Mouse (Mus musculus) limb, embryonic 12.5 days (tissue): ENCODE measurements around the gene Sypl. TPM values are rescaled to one million over a fixed set of nuclear protein-coding genes. Genes with fewer than 3 reads are reported as not detected.

ENCODE experiments used
- ATAC-seq: fragments of 200-750 bp; cut with Nextera tagmentation; 2 replicates; pipeline ENCODE4 v1.8.0; 2017; ENCODE audit warnings: low read depth, moderate TSS enrichment; ENCODE audit not compliant: insufficient number of reproducible peaks, insufficient read depth, low FRiP score, low TSS enrichment
- H3K27ac ChIP-seq: fragments of 300-500 bp; sonication (generic); 2 replicates; pipeline ENCODE4 v1.5.1; 2016; ENCODE audit warnings: mild to moderate bottlenecking, moderate library complexity
- H3K27me3 ChIP-seq: fragments of 300-500 bp; sonication (generic); 2 replicates; pipeline ENCODE4 v1.6.1; 2016; ENCODE audit warnings: mild to moderate bottlenecking, moderate library complexity
- H3K36me3 ChIP-seq: fragments of 300-500 bp; sonication (generic); 2 replicates; pipeline ENCODE4 v1.6.1; 2016; ENCODE audit warnings: mild to moderate bottlenecking, moderate library complexity
- H3K4me1 ChIP-seq: fragments of 300-500 bp; sonication (generic); replicated peaks from 2 replicates; pipeline ENCODE4 v1.6.1; 2016
- H3K4me2 ChIP-seq: fragments of 300-500 bp; sonication (generic); 2 replicates; pipeline ENCODE4 v1.6.1; 2016; ENCODE audit warnings: mild to moderate bottlenecking, moderate library complexity
- H3K4me3 ChIP-seq: fragments of 300-500 bp; sonication (generic); replicated peaks from 2 replicates; pipeline ENCODE4 v1.5.1; 2016; ENCODE audit warnings: mild to moderate bottlenecking
- H3K9ac ChIP-seq: fragments of 300-500 bp; sonication (generic); replicated peaks from 2 replicates; pipeline ENCODE4 v1.6.1; 2016; ENCODE audit warnings: mild to moderate bottlenecking, moderate library complexity
- H3K9me3 ChIP-seq: fragments of 300-500 bp; sonication (generic); 2 replicates; pipeline ENCODE4 v1.6.1; 2016; ENCODE audit warnings: mild to moderate bottlenecking, moderate library complexity
- WGBS: fragments of 180-500 bp; shearing (Covaris S2); methylation state at CpG from one replicate; pipeline ENCODE4 v1.1.7; 2016; 5-methylcytosine and 5-hydroxymethylcytosine counted together
- polyA plus RNA-seq: library from polyadenylated mRNA; unstranded; fragments of >200 nt; fragmentation: Nextera tagmentation; extraction: Ambion mirVana; gene quantifications from 2 replicates; pipeline ENCODE4 v1.2.1, GENCODE M21; 2016

The Sypl gene
- 65.6 and 66.6 TPM in 2 replicates for polyA plus RNA-seq

DNA sequence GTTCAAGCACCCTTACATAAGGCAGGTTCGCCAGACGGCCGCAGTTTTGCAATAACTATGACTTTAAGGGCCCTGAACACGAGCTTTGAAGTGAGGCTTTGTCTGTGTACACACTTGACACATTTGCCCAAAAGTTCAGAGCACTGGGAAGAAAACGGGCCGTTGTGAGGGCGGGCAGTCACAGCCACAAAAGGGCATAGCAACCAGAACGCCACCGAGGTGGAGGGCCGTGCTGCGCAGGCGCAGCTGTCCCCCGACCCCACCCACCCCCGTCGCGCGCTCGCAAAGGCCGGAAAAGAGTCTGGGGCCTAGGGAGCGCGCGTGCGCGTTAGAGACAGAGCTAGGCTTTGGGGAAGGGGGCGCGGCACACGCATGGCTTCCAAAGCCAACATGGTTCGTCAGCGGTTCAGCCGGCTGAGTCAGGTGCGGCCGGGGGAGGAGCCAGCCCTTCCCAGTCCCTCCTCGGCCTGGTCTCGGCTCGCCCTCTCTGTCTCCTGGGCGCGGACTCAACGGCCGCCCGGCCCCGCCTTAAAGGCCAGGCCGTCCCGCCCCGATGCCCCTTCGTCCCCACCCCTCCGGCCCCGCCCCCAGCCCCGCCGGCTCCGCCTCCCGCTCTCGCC, at the start of gene Sypl:
TSS of gene Sypl (plus strand) at position 296 of the 620 bp plus-strand sequence.
- Histone ChIP-seq H3K4me2 (peak within 1 kb of the TSS; percentile 78), H3K4me1 (peaks cover 17% of the 10 kb centered on the region), H3K27me3 (no peaks in the 10 kb centered on the region), H3K9ac (peak within 1 kb of the TSS; percentile 80), H3K4me3 (peak within 1 kb of the TSS; percentile 75), H3K27ac (peak within 1 kb of the TSS; percentile 97), H3K36me3 (no peaks in the 10 kb centered on the region), H3K9me3 (no peaks in the 10 kb centered on the region)
- peak; percentile 99 for ATAC-seq
- WGBS: under 1% methylated on average over 49 of the region's 52 CpGs

DNA sequence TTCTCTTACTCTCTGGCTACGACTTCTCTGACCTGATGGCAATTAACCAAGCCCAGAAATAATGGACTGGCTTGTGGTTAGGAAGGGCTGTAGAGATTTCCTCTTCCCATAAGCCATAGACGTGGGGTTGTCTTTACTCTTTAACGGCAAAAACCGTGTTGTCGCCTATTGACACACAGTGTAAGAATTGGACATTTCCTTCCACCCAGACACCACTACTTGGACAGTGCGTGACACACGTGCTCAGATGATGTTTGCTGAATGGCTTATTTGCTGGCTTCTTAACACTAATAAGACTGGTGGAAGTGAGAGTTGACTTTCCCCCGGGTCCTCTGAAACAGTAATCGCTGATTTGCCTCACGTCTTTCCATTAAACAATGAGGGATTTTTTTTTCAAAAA, 44.0 kb upstream of the Sypl start:
- no peak overlapping the region for H3K4me2 ChIP-seq

GRCm38 (mm10) chr12:32910092-32910491, 43.6 kb upstream of the Sypl start:
- Histone ChIP-seq H3K36me3 (no peaks in the 10 kb centered on the region), H3K9ac (0 out of 2 replicates have a peak overlapping the region, but pooled peaks have one; percentile 14), H3K4me2 (peak overlapping the region; percentile 52), H3K4me1 (no peaks in the 10 kb centered on the region; the same call in 1 of the 2 replicates), H3K9me3 (no peaks in the 10 kb centered on the region), H3K27me3 (no peaks in the 10 kb centered on the region; the same call in 1 of the 2 replicates), H3K27ac (no peak overlapping the region), H3K4me3 (peak overlapping the region; percentile 21)
- 10% methylated on average over 11 of the region's 11 CpGs for WGBS
- no peak for ATAC-seq

More for the DNA sequence above, 44.0 kb upstream of the Sypl start:
- H3K36me3 ChIP-seq: no peaks in the 10 kb centered on the region
- no peak overlapping the region for H3K9ac ChIP-seq
- H3K27me3 ChIP-seq: no peaks in the 10 kb centered on the region; the same call in 1 of the 2 replicates
- no peaks in the 10 kb centered on the region; the same call in 1 of the 2 replicates for H3K4me1 ChIP-seq
- H3K4me3 ChIP-seq: no peak overlapping the region
- no peaks in the 10 kb centered on the region for H3K9me3 ChIP-seq
- no peak overlapping the region for H3K27ac ChIP-seq
- no peak for ATAC-seq
- 59% methylated on average over 10 of the region's 10 CpGs for WGBS

DNA sequence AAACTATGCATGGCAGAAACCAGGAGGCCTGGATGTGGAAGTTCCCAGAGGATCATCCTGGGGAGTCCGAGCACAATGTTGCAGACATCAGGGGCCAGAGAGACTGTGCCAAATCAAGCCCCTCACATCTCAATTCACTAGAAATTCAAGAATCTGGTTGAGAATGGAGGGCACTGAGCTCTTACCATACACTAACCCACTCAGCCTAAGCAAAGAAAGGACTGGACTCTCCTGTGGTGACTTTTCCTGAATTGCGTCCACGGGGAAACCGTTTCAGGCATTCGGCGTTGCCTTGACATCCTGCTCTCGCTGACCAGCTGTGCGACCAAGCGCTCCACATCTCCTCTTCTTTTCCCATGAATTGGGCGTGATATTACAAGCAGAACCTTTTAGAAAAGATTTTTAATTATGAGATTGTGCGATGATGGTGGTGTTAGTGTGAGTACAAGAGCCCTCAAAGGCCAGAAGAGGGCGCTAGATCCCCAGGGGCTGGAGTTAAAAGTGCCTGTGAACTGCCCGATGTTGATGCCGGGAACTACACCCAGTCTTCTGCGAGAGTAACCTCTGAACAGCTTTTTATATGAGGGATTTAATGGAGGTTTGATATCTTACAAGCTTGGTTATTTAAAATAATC, 43.0 kb upstream of the Sypl start:
- Histone ChIP-seq H3K4me3 (peak overlapping the region; percentile 21), H3K27me3 (no peaks in the 10 kb centered on the region; the same call in 1 of the 2 replicates), H3K4me2 (peak overlapping the region; percentile 52), H3K9ac (peak overlapping the region; percentile 14; the same call in 1 of the 2 replicates), H3K9me3 (no peaks in the 10 kb centered on the region), H3K27ac (no peak overlapping the region), H3K4me1 (no peaks in the 10 kb centered on the region; the same call in 1 of the 2 replicates), H3K36me3 (no peaks in the 10 kb centered on the region)
- WGBS: 38% methylated on average over 15 of the region's 15 CpGs
- ATAC-seq: no peak

DNA sequence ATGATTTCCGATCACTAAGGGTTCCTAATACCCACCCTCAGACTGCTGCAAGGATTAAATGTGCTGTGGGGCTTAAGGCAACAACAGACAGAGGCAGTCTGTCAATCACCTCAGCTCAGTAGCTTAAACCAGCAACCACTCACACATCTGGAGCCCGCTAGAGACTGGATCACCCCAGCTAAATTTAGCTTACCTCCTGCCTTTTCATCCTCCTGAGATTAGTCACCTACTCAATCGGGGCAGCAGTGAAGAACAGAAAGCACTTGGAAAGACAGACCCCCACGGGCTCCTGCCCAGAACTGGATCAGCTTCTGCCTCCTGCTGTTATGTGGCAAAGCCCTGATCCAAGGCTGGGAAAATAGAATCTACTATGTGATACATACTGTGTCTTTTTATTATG, 42.1 kb upstream of the Sypl start:
- Histone ChIP-seq H3K9me3 (no peaks in the 10 kb centered on the region), H3K36me3 (no peaks in the 10 kb centered on the region), H3K4me2 (no peak overlapping the region), H3K27ac (no peak overlapping the region), H3K27me3 (no peaks in the 10 kb centered on the region; the same call in 1 of the 2 replicates), H3K4me1 (no peaks in the 10 kb centered on the region; the same call in 1 of the 2 replicates), H3K9ac (no peak overlapping the region), H3K4me3 (no peak overlapping the region)
- 37% methylated on average over 4 of the region's 4 CpGs for WGBS
- ATAC-seq: no peak

- H3K27ac ChIP-seq: no peak overlapping the region
- no peak for ATAC-seq
- 69% methylated on average over 5 of the region's 5 CpGs for WGBS
- H3K9ac ChIP-seq: no peak overlapping the region
- H3K4me1 ChIP-seq: no peaks in the 10 kb centered on the region; the same call in 1 of the 2 replicates
- H3K9me3 ChIP-seq: no peaks in the 10 kb centered on the region
- no peak overlapping the region for H3K4me3 ChIP-seq
- no peaks in the 10 kb centered on the region for H3K36me3 ChIP-seq
- no peaks in the 10 kb centered on the region; the same call in 1 of the 2 replicates for H3K27me3 ChIP-seq
- H3K4me2 ChIP-seq: no peak overlapping the region
These were observed 40.9 kb upstream of the Sypl start for GRCm38 (mm10) chr12:32912772-32913171.

DNA sequence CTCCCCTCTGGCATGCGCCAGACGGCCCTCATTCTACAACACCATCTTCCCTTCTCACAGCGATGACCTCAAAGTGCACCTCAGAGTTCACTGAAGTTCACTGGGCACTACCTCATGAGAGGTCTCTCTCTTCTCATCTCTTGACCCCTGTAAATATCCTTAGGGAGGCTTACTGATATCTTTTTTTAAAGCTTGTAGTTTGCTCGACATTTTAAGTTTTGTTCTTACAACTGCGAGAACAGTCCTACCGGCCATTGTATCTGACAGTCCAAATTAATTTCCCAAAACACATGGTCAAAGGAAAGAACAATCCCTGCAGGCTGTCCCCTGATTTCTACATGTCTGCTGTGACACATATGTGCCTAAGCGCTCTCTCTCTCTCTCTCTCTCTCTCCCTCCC, 35.0 kb upstream of the Sypl start:
- no peak overlapping the region for H3K9ac ChIP-seq
- no peak overlapping the region for H3K4me3 ChIP-seq
- no peak for ATAC-seq
- no peaks in the 10 kb centered on the region for H3K27me3 ChIP-seq
- H3K36me3 ChIP-seq: no peaks in the 10 kb centered on the region
- no peaks in the 10 kb centered on the region; the same call in 1 of the 2 replicates for H3K4me1 ChIP-seq
- no peak overlapping the region for H3K4me2 ChIP-seq
- H3K27ac ChIP-seq: no peak overlapping the region
- 79% methylated on average over 7 of the region's 7 CpGs for WGBS
- no peaks in the 10 kb centered on the region for H3K9me3 ChIP-seq

DNA sequence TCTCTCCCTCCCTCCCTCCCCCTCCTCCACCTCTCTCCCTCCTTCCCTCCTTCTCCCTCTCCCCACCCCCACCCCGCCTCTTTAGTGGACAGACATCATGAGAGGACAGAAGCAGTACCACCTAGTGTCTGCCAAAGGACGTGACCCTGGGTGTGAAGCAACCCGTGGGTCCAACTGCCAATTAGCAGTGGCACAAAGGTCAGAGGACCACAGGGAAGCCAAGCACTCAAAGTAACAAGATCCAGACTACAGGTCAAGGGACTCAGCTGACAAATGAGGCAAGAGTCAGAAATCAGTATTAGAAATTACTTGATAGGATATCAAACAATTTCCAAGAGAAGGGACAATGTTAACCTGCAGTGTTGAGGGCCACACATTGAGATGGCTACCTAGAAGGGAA, 34.6 kb upstream of the Sypl start:
- WGBS: 9% methylated on average over 3 of the region's 3 CpGs
- ATAC-seq: no peak
- no peaks in the 10 kb centered on the region for H3K27me3 ChIP-seq

GRCm38 (mm10) chr12:32919527-32919926, 34.2 kb upstream of the Sypl start:
- H3K9ac ChIP-seq: no peak overlapping the region
- no peak for ATAC-seq
- WGBS: 86% methylated on average over 5 of the region's 5 CpGs
- no peaks in the 10 kb centered on the region; the same call in 1 of the 2 replicates for H3K4me1 ChIP-seq
- no peaks in the 10 kb centered on the region for H3K9me3 ChIP-seq
- no peak overlapping the region for H3K27ac ChIP-seq
- no peak overlapping the region for H3K4me2 ChIP-seq
- no peaks in the 10 kb centered on the region for H3K27me3 ChIP-seq
- H3K36me3 ChIP-seq: no peaks in the 10 kb centered on the region
- H3K4me3 ChIP-seq: no peak overlapping the region

More for the DNA sequence above, 34.6 kb upstream of the Sypl start:
- Histone ChIP-seq H3K9ac (no peak overlapping the region), H3K4me1 (no peaks in the 10 kb centered on the region; the same call in 1 of the 2 replicates), H3K36me3 (no peaks in the 10 kb centered on the region), H3K4me3 (no peak overlapping the region), H3K4me2 (no peak overlapping the region), H3K27ac (no peak overlapping the region), H3K9me3 (no peaks in the 10 kb centered on the region)

DNA sequence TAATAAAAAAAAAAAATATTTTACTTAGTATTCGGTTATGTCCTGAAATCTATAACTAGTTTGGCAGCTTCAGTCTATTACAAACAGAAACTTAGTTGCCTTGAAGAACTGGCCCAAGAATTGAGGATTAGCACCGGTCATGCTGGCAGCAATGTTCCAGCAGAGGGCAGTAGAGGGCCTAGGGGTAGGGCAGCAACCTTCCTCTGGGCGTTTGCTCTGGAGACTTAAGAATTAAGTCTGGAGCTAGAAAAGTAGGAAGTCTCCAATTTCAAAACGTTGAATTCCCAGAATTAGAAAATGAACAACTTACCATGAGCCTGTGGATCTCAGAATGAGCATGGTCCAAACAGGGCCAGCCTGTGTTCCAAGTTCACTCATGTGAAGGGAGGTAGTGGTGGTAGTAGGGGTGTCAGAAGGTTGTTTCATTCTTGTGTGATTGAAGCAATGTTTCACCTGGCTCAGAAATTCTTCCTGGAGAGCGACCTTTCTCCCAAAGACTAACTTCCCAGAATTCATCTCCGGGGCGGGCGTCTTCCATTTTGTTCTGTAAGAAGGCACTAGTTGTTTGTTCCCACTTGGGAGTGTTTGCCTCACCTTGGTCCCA, 33.4 kb upstream of the Sypl start:
- Histone ChIP-seq H3K4me3 (no peak overlapping the region), H3K9me3 (no peaks in the 10 kb centered on the region), H3K4me1 (no peaks in the 10 kb centered on the region; the same call in 1 of the 2 replicates), H3K36me3 (no peaks in the 10 kb centered on the region), H3K27me3 (no peaks in the 10 kb centered on the region), H3K27ac (no peak overlapping the region), H3K9ac (no peak overlapping the region), H3K4me2 (no peak overlapping the region)
- 65% methylated on average over 8 of the region's 8 CpGs for WGBS
- ATAC-seq: no peak

GRCm38 (mm10) chr12:32921071-32921470, 32.6 kb upstream of the Sypl start:
- no peak for ATAC-seq
- H3K4me3 ChIP-seq: no peak overlapping the region
- 83% methylated on average over 4 of the region's 4 CpGs for WGBS

More at GRCm38 (mm10) chr12:32921071-32921470, 32.6 kb upstream of the Sypl start:
- Histone ChIP-seq H3K4me2 (no peak overlapping the region), H3K9ac (no peak overlapping the region), H3K9me3 (no peaks in the 10 kb centered on the region), H3K27me3 (no peaks in the 10 kb centered on the region), H3K4me1 (peaks cover 3% of the 10 kb centered on the region), H3K36me3 (no peaks in the 10 kb centered on the region), H3K27ac (no peak overlapping the region)
